In the genomic region with DNA sequence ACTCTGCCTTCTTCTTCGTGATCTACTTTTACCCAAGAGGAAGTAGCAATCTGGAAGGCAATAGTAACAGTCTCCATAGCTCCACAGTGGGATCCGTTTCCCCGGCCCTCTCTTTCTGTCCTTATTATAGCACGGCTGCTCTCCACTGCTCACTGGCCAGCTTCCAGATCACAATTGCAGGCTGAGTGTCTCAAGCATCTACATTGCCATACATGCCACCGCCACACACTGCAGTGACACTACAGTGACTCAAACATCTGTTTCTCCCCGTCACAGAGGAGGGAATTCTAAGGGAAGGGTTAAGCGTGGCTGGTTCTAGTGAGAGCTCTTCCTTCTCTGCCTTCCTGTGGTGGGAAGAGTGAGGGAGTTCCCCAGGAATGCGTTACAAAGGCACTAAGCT, we compare ENCODE assay signal across 11 mouse cellular contexts. TPM values are rescaled to one million over a fixed set of nuclear protein-coding genes. Genes with fewer than 3 reads are reported as not detected.
A peak's percentile ranks its signal among the peaks of the same experiment; 100 is the strongest.
DNase-seq lines count a peak whose midpoint lies in the region; ATAC-seq and TF ChIP-seq lines count a peak whose summit lies in the region.
"Had no signal": no experiment of that assay in that cellular context is flagged by ENCODE, and none has a peak within 500 bp of the region (broad histone marks: within the 10 kb centered on the region; RNA-seq: fewer than 3 reads in every experiment).

No protein-coding gene starts in this region.

- peak; percentile 32; the same call in 1 of the 2 replicates for ATAC-seq in kidney, embryonic 14.5 days (ENCODE audit: low FRiP score, low TSS enrichment)
- peak; percentile 77 for ATAC-seq in heart, postnatal 0 days (ENCODE audit: insufficient read depth, low read depth)
- ATAC-seq in megakaryocyte-erythroid progenitor cell, adult 5-6 weeks (replicated peaks; ENCODE audit: low FRiP score, low TSS enrichment, poor library complexity, severe bottlenecking) = peak; percentile 45; the same call in 1 of the 2 replicates
- ATAC-seq in forebrain, embryonic 15.5 days (replicated peaks) = no peak

- no peak for TF ChIP-seq EP300 in heart, postnatal 0 days (IDR thresholded peaks at IDR 0.05; ENCODE audit: low read depth)

- no peak for TF ChIP-seq POLR2A in bone marrow, adult 2 months (IDR thresholded peaks at IDR 0.05; ENCODE audit: borderline replicate concordance, control insufficient read depth, low read depth, low read length)
- no peak for TF ChIP-seq POLR2A in thymus, adult 2 months (IDR thresholded peaks at IDR 0.05; ENCODE audit: control insufficient read depth, extremely low read depth, insufficient read depth, low read length, poor library complexity)

- no peak overlapping the region for H3K4me2 ChIP-seq in kidney, embryonic 14.5 days (replicated peaks; ENCODE audit: low read depth, low read length)
- H3K4me2 ChIP-seq in heart, postnatal 0 days (ENCODE audit: low read depth, low read length) = peak overlapping the region; percentile 30; the same call in 1 of the 2 replicates
- no peak overlapping the region for H3K4me2 ChIP-seq in forebrain, embryonic 15.5 days (replicated peaks)
- H3K4me2 ChIP-seq: limb, embryonic 13.5 days had no signal

- no peaks in the 10 kb centered on the region for H3K9me3 ChIP-seq in kidney, embryonic 14.5 days (ENCODE audit: control insufficient read depth, low read length)
- H3K9me3 ChIP-seq in heart, postnatal 0 days (replicated peaks; ENCODE audit: control insufficient read depth, low read length) = no peaks in the 10 kb centered on the region
- H3K9me3 ChIP-seq in forebrain, embryonic 15.5 days = no peaks in the 10 kb centered on the region
- H3K9me3 ChIP-seq: G1E; limb, embryonic 13.5 days had no signal

- WGBS in kidney, embryonic 14.5 days = 75% methylated on average over 8 of the region's 8 CpGs
- 17% methylated on average over 8 of the region's 8 CpGs for WGBS in bone marrow, adult 2 months
- 12% methylated on average over 8 of the region's 8 CpGs for WGBS in heart, postnatal 0 days
- 76% methylated on average over 8 of the region's 8 CpGs for WGBS in forebrain, embryonic 15.5 days
- WGBS in thymus, adult 2 months = 55% methylated on average over 8 of the region's 8 CpGs

- H3K4me1 ChIP-seq in kidney, embryonic 14.5 days (ENCODE audit: control insufficient read depth, insufficient read depth, low read length) = no peaks in the 10 kb centered on the region
- H3K4me1 ChIP-seq in bone marrow, adult 2 months (ENCODE audit: control insufficient read depth, insufficient read depth, low read length) = peaks cover 3% of the 10 kb centered on the region
- peaks cover 9% of the 10 kb centered on the region for H3K4me1 ChIP-seq in heart, postnatal 0 days (ENCODE audit: control insufficient read depth, insufficient read depth)
- H3K4me1 ChIP-seq in forebrain, embryonic 15.5 days = no peaks in the 10 kb centered on the region
- peaks cover 19% of the 10 kb centered on the region for H3K4me1 ChIP-seq in thymus, adult 2 months (replicated peaks; ENCODE audit: control insufficient read depth, insufficient read depth, low read length)
- H3K4me1 ChIP-seq: limb, embryonic 13.5 days had no signal

- no peak overlapping the region for H3K27ac ChIP-seq in kidney, embryonic 14.5 days (ENCODE audit: low read depth, low read length)
- peak overlapping the region; percentile 81 for H3K27ac ChIP-seq in bone marrow, adult 2 months (ENCODE audit: control insufficient read depth, insufficient read depth, low read depth, low read length, poor library complexity)
- H3K27ac ChIP-seq in heart, postnatal 0 days (ENCODE audit: low read depth) = peak overlapping the region; percentile 70
- no peak overlapping the region for H3K27ac ChIP-seq in forebrain, embryonic 15.5 days (replicated peaks)
- no peak overlapping the region for H3K27ac ChIP-seq in thymus, adult 2 months (ENCODE audit: control insufficient read depth, insufficient read depth, low read length)
- H3K27ac ChIP-seq: limb, embryonic 13.5 days had no signal

- DNase-seq in kidney, postnatal 14 days = no peak
- peak; percentile 70 for DNase-seq in heart, postnatal 0 days (ENCODE audit: low spot score)
- no peak for DNase-seq in adrenal gland, postnatal 4 days (ENCODE audit: low spot score in 2 of 2)
- DNase-seq in thymus, adult 2 months = no peak

- H3K4me3 ChIP-seq in kidney, embryonic 14.5 days (ENCODE audit: low read length) = no peak overlapping the region
- H3K4me3 ChIP-seq in bone marrow, adult 2 months (replicated peaks; ENCODE audit: control insufficient read depth, low read depth, low read length) = peak overlapping the region; percentile 42
- no peak overlapping the region for H3K4me3 ChIP-seq in heart, postnatal 0 days (ENCODE audit: low read depth, low read length)
- H3K4me3 ChIP-seq in forebrain, embryonic 15.5 days = no peak overlapping the region
- no peak overlapping the region for H3K4me3 ChIP-seq in thymus, adult 2 months (ENCODE audit: control insufficient read depth, insufficient read depth, low read length)
- H3K4me3 ChIP-seq: erythroblast, embryonic 14.5 days; limb, embryonic 13.5 days had no signal

- no peak for TF ChIP-seq CTCF in bone marrow, adult 2 months (IDR thresholded peaks at IDR 0.05; ENCODE audit: control insufficient read depth, insufficient read depth, low read length)
- no peak for TF ChIP-seq CTCF in heart, postnatal 0 days (IDR thresholded peaks at IDR 0.05; ENCODE audit: low read depth)
- TF ChIP-seq CTCF in thymus, adult 2 months (IDR thresholded peaks at IDR 0.05; ENCODE audit: borderline replicate concordance, control insufficient read depth, extremely low read depth, insufficient read depth, low read length, poor library complexity) = no peak

- no peak overlapping the region for H3K9ac ChIP-seq in kidney, embryonic 14.5 days (ENCODE audit: low read depth, low read length)
- no peak overlapping the region for H3K9ac ChIP-seq in heart, postnatal 0 days (replicated peaks; ENCODE audit: low read depth, low read length)
- H3K9ac ChIP-seq in forebrain, embryonic 15.5 days (replicated peaks) = no peak overlapping the region
- H3K9ac ChIP-seq: limb, embryonic 13.5 days had no signal

- no peaks in the 10 kb centered on the region for H3K36me3 ChIP-seq in kidney, embryonic 14.5 days (ENCODE audit: control insufficient read depth, insufficient read depth, low read length)
- no peaks in the 10 kb centered on the region for H3K36me3 ChIP-seq in heart, postnatal 0 days (replicated peaks; ENCODE audit: control insufficient read depth, insufficient read depth, low read length)
- H3K36me3 ChIP-seq in forebrain, embryonic 15.5 days = no peaks in the 10 kb centered on the region
- H3K36me3 ChIP-seq in thymus, adult 2 months (ENCODE audit: control insufficient read depth, insufficient read depth, low read length) = no peaks in the 10 kb centered on the region
- H3K36me3 ChIP-seq: G1E; limb, embryonic 13.5 days had no signal

- no peaks in the 10 kb centered on the region for H3K27me3 ChIP-seq in kidney, embryonic 14.5 days (ENCODE audit: control insufficient read depth, insufficient read depth, low read length)
- H3K27me3 ChIP-seq in heart, postnatal 0 days (ENCODE audit: control insufficient read depth, insufficient read depth, low read length) = no peaks in the 10 kb centered on the region
- no peaks in the 10 kb centered on the region for H3K27me3 ChIP-seq in forebrain, embryonic 15.5 days
- no peaks in the 10 kb centered on the region for H3K27me3 ChIP-seq in thymus, adult 2 months (ENCODE audit: control insufficient read depth, insufficient read depth, low read length)
- H3K27me3 ChIP-seq: limb, embryonic 13.5 days had no signal

RNA-seq across cellular contexts. Expression of a gene that starts 9.5 kb away (rescaled TPM):
- polyA plus RNA-seq in kidney, embryonic 14.5 days (2014; fragmentation: Nextera tagmentation; extraction: Ambion mirVana) = 9.8 and 19.6 TPM in 2 replicates
- polyA plus RNA-seq in bone marrow, adult 2 months (2011; ENCODE audit: insufficient read depth, insufficient read length, low replicate concordance, missing spikeins) = 7.0 and 14.9 TPM in 2 replicates
- 19.2 and 27.0 TPM in 2 replicates for total RNA-seq in heart, postnatal 0 days (2014; rRNA removed; ENCODE audit: low replicate concordance)
- polyA plus RNA-seq in heart, postnatal 0 days (2015; fragmentation: Nextera tagmentation; extraction: Ambion mirVana) = 5.1 and 5.4 TPM in 2 replicates
- 16.2 and 16.8 TPM in 2 replicates for total RNA-seq in megakaryocyte-erythroid progenitor cell, adult 5-6 weeks (2014; fragmentation: Nextera tagmentation)
- total RNA-seq in megakaryocyte-erythroid progenitor cell, adult 5-6 weeks (2017) = 27.1 and 40.1 TPM in 2 replicates
- total RNA-seq in adrenal gland, postnatal 4 days (2021) = 10 to 100 TPM; 29.4 to 30.9 TPM
- 22.0 and 23.8 TPM in 2 replicates for polyA plus RNA-seq in forebrain, embryonic 15.5 days (2015; fragmentation: Nextera tagmentation; extraction: Ambion mirVana)
- polyA plus RNA-seq in thymus, adult 2 months (2012; rRNA removed) = 40.2 and 45.4 TPM in 2 replicates

Comparison
In these comparisons a context has a peak if more than half of its experiments do, and no peak if none do; other contexts are left out.
1. H3K27ac ChIP-seq: peak in bone marrow, adult 2 months (single experiment) and heart, postnatal 0 days (single experiment); none in kidney, embryonic 14.5 days (single experiment), forebrain, embryonic 15.5 days (single experiment) and thymus, adult 2 months (single experiment).